Mouse (Mus musculus) forebrain, embryonic 10.5 days (tissue): ENCODE measurements at regions not wholly inside any gene's neighbourhood (a gene's known extent, or its start where the extent isn't known, plus 50 kb on each side); places are given as distances from the start of the nearest gene placed in this dataset.

ENCODE experiments used
- DNase-seq: peaks from one replicate; pipeline ENCODE4 v3.0.0-alpha.2; 2017; ENCODE audit warnings: low spot score; ENCODE audit errors: extremely low spot score
- H3K27ac ChIP-seq: fragments of 300-500 bp; sonication (generic); 2 replicates; pipeline ENCODE4 v1.5.1; 2016; ENCODE audit warnings: mild to moderate bottlenecking
- H3K27me3 ChIP-seq: fragments of 300-500 bp; sonication (generic); 2 replicates; pipeline ENCODE4 v1.6.1; 2016; ENCODE audit warnings: mild to moderate bottlenecking; ENCODE audit not compliant: poor library complexity, severe bottlenecking
- H3K36me3 ChIP-seq: fragments of 300-500 bp; sonication (generic); replicated peaks from 2 replicates; pipeline ENCODE4 v1.6.1; 2016; ENCODE audit warnings: mild to moderate bottlenecking, moderate library complexity
- H3K4me1 ChIP-seq: fragments of 300-500 bp; sonication (generic); 2 replicates; pipeline ENCODE4 v1.6.1; 2016
- H3K4me3 ChIP-seq: fragments of 300-500 bp; sonication (generic); 2 replicates; pipeline ENCODE4 v1.5.1; 2016; ENCODE audit warnings: mild to moderate bottlenecking, moderate library complexity
- H3K9me3 ChIP-seq: fragments of 300-500 bp; sonication (generic); 2 replicates; pipeline ENCODE4 v1.6.1; 2016; ENCODE audit warnings: mild to moderate bottlenecking, moderate library complexity
- WGBS: fragments of 180-500 bp; shearing (Covaris S2); methylation state at CpG from one replicate; pipeline ENCODE4 v1.1.7; 2016; 5-methylcytosine and 5-hydroxymethylcytosine counted together

DNA sequence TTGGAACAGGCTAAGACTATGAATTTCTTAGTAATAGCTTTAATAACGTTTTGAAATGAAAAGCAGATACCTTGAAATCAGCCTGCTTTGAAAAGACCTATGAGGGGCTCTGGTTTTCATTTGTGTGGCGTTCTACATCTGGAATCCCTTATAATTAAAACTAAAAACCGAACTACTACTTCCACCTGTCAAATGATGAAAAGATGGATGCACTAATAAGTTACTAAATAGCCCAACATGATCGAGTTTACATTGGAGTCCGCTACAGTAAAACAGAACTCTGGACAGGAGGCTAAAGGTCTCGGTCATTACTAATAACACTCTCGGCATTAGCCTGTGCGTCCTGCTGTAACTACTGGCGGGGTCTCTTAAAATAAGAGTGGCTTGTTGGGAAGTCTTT lies 154.3 kb upstream of the Cdkn3 start:
- Histone ChIP-seq H3K9me3 (no peaks in the 10 kb centered on the region; the same call in 1 of the 2 replicates), H3K27ac (no peak overlapping the region), H3K27me3 (peaks cover 72% of the 10 kb centered on the region), H3K4me3 (no peak overlapping the region), H3K4me1 (peaks cover 45% of the 10 kb centered on the region), H3K36me3 (no peaks in the 10 kb centered on the region)
- DNase-seq: peak; percentile 11
- WGBS: 60% methylated on average over 9 of the region's 9 CpGs

- peak overlapping the region; percentile 26; the same call in 1 of the 2 replicates for H3K27ac ChIP-seq
- peak overlapping the region; percentile 18 for H3K4me3 ChIP-seq
Measured at GRCm38 (mm10) chr14:46604886-46605531, 155.3 kb upstream of the Cdkn3 start.

DNA sequence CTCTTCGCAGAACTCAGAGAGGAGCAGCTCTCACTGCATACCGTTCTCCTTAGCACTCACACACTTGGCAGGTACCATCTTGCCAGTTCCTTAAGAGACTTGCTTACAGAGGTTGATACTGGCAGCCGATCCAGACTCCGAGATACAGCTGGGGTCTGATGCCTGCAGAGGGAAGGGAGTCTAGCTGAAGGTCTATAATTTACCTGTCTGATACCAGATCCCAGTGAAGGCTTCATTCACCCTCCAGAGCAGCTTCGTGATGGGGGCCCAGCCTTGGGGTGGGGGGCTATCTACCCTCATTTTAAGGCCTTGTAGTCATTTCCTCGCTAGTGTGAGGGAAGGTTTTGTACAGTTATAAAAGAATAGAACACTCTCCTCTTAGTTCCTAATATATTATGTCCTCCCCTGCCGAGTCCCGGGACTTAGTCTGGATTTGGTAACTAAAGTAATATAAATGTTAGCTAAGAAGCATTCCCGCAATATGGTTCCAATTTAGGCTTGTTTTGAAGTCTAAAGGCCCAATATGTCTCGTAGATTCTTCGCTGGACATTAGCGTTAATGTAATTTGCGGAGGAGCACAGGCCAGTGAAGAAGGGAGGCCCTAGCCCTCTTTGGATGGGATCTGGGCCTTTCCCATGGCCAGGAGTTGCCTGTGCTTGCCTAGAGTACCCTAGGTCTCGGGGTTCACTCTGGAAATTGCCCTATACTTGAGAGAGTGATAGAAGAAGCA lies 156.0 kb upstream of the Cdkn3 start:
- Histone ChIP-seq H3K4me1 (peaks cover 34% of the 10 kb centered on the region), H3K27me3 (peaks cover 68% of the 10 kb centered on the region), H3K9me3 (no peaks in the 10 kb centered on the region; the same call in 1 of the 2 replicates), H3K36me3 (no peaks in the 10 kb centered on the region), H3K4me3 (no peak overlapping the region), H3K27ac (peak overlapping the region; percentile 26; the same call in 1 of the 2 replicates)
- WGBS: 68% methylated on average over 14 of the region's 14 CpGs
- no peak for DNase-seq

More at GRCm38 (mm10) chr14:46604886-46605531, 155.3 kb upstream of the Cdkn3 start:
- 17% methylated on average over 16 of the region's 16 CpGs for WGBS
- no peaks in the 10 kb centered on the region; the same call in 1 of the 2 replicates for H3K9me3 ChIP-seq
- H3K36me3 ChIP-seq: no peaks in the 10 kb centered on the region
- H3K27me3 ChIP-seq: peaks cover 68% of the 10 kb centered on the region
- H3K4me1 ChIP-seq: peaks cover 36% of the 10 kb centered on the region
- DNase-seq: peak; percentile 62

DNA sequence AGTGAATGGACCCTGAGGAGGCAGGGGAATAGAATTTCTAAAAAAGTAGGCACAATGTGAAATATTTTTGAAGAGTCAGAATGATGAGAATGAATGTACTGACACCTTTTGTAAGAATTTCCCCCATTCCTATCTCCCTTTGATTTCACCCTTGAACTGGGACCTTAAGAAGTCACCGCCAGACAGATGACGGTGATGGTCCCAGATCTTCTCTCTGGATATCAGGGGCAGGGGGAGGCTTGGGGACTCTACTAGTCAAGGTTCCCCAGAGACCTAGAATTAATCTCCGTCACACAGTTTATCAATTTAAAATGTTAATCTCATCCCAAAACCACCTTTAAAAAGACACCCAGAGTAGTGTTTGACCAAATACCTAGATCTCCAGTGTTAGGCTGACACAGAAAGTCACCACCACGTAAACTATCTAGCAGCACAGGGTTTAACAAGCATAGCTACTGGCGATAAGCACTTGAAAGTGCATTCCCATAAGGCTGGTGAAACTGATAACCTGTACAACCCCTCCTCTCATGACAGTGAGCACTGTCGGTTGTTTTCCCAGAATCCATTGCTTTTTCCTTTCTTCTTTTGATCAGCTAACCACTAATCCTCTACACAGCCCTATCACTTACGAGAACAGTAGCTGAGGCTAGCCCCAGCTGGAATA lies 163.5 kb upstream of the Cdkn3 start:
- H3K27ac ChIP-seq: no peak overlapping the region
- H3K27me3 ChIP-seq: peaks cover 11% of the 10 kb centered on the region
- H3K36me3 ChIP-seq: no peaks in the 10 kb centered on the region
- no peak overlapping the region for H3K4me3 ChIP-seq
- H3K9me3 ChIP-seq: no peaks in the 10 kb centered on the region
- 86% methylated on average over 7 of the region's 7 CpGs for WGBS
- peak; percentile 8 for DNase-seq
- no peaks in the 10 kb centered on the region for H3K4me1 ChIP-seq

- H3K27ac ChIP-seq: no peak overlapping the region
- H3K36me3 ChIP-seq: no peaks in the 10 kb centered on the region
- H3K27me3 ChIP-seq: peaks cover 7% of the 10 kb centered on the region; the same call in 1 of the 2 replicates
- H3K4me3 ChIP-seq: no peak overlapping the region
- WGBS: 69% methylated on average over 3 of the region's 3 CpGs
- no peaks in the 10 kb centered on the region for H3K4me1 ChIP-seq
- no peak for DNase-seq
- no peaks in the 10 kb centered on the region for H3K9me3 ChIP-seq
Measured at GRCm38 (mm10) chr14:46594151-46594550, 166.2 kb upstream of the Cdkn3 start.

DNA sequence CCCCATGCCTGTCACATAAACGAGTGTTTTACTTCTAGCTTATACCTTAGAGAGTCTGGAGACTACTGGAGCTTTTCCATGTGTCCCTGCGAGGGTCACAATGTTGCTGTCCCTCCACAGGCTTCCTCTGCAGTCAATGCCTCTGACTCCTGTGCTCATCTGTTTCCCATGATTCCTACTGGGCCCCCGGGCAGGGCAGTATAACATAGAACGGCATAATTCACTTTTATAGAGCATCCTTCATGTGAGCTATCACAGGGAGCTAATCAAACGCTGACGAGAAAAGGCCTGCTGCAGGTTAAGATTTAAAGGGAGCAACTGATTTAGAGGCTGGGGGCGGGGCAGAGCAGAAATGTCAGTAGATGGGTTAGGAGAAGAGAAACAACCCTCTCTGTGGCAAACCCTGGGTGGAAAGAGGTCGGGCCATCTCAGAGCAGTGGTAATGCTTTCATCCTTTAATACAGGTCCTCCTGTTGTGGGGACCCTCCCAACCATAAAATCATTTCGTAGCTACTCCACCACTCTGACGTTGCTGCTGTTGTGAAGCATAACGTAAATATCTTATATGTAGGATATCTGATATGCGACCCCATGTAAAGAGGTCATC lies 168.5 kb upstream of the Cdkn3 start:
- no peak overlapping the region for H3K27ac ChIP-seq
- no peaks in the 10 kb centered on the region for H3K36me3 ChIP-seq
- peaks cover 7% of the 10 kb centered on the region; the same call in 1 of the 2 replicates for H3K27me3 ChIP-seq
- no peak overlapping the region for H3K4me3 ChIP-seq
- 92% methylated on average over 12 of the region's 12 CpGs for WGBS
- H3K4me1 ChIP-seq: no peaks in the 10 kb centered on the region
- H3K9me3 ChIP-seq: no peaks in the 10 kb centered on the region
- no peak for DNase-seq

DNA sequence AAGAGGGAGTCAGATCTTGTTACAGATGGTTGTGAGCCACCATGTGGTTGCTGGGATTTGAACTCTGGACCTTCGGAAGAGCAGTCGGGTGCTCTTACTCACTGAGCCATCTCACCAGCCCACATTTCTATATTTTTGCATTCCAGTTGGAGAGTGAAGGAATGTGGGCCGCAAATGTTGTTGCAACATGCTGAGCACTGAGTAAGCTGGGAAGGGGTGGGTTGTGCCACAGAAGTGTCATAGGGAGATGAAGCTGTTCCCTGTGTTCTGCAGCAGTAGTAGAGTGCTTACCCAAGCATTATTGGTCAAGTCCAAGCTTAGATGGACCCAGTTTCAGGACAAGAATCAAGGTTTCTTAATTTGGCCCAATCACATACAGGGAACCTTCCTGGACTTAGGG lies 169.1 kb upstream of the Cdkn3 start:
- Histone ChIP-seq H3K4me3 (no peak overlapping the region), H3K4me1 (no peaks in the 10 kb centered on the region), H3K27me3 (peaks cover 7% of the 10 kb centered on the region; the same call in 1 of the 2 replicates), H3K27ac (no peak overlapping the region), H3K36me3 (no peaks in the 10 kb centered on the region), H3K9me3 (no peaks in the 10 kb centered on the region)
- 98% methylated on average over 3 of the region's 3 CpGs for WGBS
- DNase-seq: no peak

GRCm38 (mm10) chr14:46586093-46586492 lies 174.2 kb upstream of the Cdkn3 start:
- Histone ChIP-seq H3K4me1 (0 out of 2 replicates have a peak, but pooled peaks cover 3% of the 10 kb centered on the region), H3K27ac (no peak overlapping the region), H3K4me3 (no peak overlapping the region), H3K36me3 (no peaks in the 10 kb centered on the region), H3K9me3 (no peaks in the 10 kb centered on the region), H3K27me3 (no peaks in the 10 kb centered on the region; the same call in 1 of the 2 replicates)
- 88% methylated on average over 11 of the region's 11 CpGs for WGBS
- DNase-seq: no peak

DNA sequence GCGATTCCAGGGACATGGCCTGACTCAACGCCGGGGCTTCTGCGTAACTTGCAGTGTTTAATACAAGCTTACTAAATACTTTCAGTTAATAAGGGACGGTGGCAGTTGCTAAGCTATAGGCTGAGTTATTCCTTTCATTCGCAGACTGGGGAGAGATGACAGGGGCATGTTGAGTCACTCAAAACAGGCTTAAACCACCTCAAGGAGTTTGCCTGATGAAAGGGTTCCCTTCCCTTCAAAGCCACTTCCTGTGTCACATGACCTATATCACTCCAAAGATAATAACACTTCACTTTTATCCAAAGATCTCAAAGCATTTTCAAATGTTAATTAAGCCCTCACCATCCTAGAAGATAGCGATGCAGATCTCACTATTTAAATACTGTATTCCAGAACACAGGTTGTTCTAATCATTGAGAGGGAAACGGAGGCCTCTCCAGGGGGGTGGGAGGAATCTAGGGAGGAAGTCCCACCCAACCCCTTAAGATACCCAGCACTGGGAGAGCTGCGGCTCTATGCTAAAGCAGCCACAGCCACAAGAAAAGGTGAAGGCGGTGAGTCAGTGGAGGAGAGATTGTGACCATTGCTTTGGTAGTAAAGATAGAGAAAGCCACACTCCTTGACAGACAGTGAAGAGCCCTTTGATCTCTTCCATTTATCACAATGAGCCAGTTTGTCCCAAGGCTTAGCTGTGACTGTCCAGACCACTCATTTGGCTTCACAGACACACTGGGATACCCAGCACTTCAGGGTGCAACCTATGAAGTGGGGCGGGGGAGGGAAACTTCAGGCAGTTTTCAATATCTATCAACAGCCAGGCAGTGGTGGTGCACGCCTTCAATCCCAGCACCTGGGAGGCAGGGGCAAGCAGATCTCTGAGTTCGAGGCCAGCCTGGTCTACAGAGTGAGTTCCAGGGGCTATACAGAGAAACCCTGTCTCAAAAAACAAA lies 182.0 kb upstream of the Cdkn3 start:
- peaks cover 34% of the 10 kb centered on the region for H3K4me1 ChIP-seq
- DNase-seq: no peak
- 70% methylated on average over 13 of the region's 13 CpGs for WGBS
- peaks cover 9% of the 10 kb centered on the region; the same call in 1 of the 2 replicates for H3K27me3 ChIP-seq
- H3K4me3 ChIP-seq: no peak overlapping the region
- 0 out of 2 replicates have a peak overlapping the region, but pooled peaks have one; percentile 17 for H3K27ac ChIP-seq
- no peaks in the 10 kb centered on the region for H3K9me3 ChIP-seq
- no peaks in the 10 kb centered on the region for H3K36me3 ChIP-seq

- H3K4me1 ChIP-seq: peaks cover 42% of the 10 kb centered on the region
- no peak for DNase-seq
- no peaks in the 10 kb centered on the region for H3K9me3 ChIP-seq
- no peak overlapping the region for H3K27ac ChIP-seq
- WGBS: 45% methylated on average over 4 of the region's 4 CpGs
- H3K36me3 ChIP-seq: no peaks in the 10 kb centered on the region
- H3K4me3 ChIP-seq: no peak overlapping the region
- peaks cover 9% of the 10 kb centered on the region; the same call in 1 of the 2 replicates for H3K27me3 ChIP-seq
Measured at GRCm38 (mm10) chr14:46575889-46576288, 184.5 kb upstream of the Cdkn3 start.

- WGBS: 73% methylated on average over 3 of the region's 3 CpGs
- Histone ChIP-seq H3K36me3 (no peaks in the 10 kb centered on the region), H3K4me3 (no peak overlapping the region), H3K4me1 (peaks cover 44% of the 10 kb centered on the region), H3K27ac (no peak overlapping the region), H3K27me3 (peaks cover 9% of the 10 kb centered on the region; the same call in 1 of the 2 replicates), H3K9me3 (no peaks in the 10 kb centered on the region)
- DNase-seq: no peak
Measured at GRCm38 (mm10) chr14:46575414-46575813, 184.9 kb upstream of the Cdkn3 start.
